Mouse (Mus musculus) forebrain, postnatal 0 days (tissue): Measurements from ENCODE around the gene Pak6. TPM values are rescaled to one million over a fixed set of nuclear protein-coding genes. Genes with fewer than 3 reads are reported as not detected.

Experiments
- ATAC-seq: fragments of 200-750 bp; cut with Nextera tagmentation; 2 replicates; pipeline ENCODE4 v1.8.0; 2017; ENCODE audit warnings: mild to moderate bottlenecking, moderate library complexity
- DNase-seq: peaks from one replicate; pipeline ENCODE4 v3.0.0-alpha.2; 2015
- H3K27ac ChIP-seq: fragments of 300-500 bp; sonication (generic); 2 replicates; pipeline ENCODE4 v1.5.1; 2014; ENCODE audit warnings: low read depth, mild to moderate bottlenecking, antibody characterized with exemption, low read length, moderate library complexity, mixed read lengths
- H3K27me3 ChIP-seq: fragments of 300-500 bp; sonication (generic); 2 replicates; pipeline ENCODE4 v1.6.1; 2014; ENCODE audit warnings: mild to moderate bottlenecking, low read length, mixed read lengths; ENCODE audit not compliant: insufficient read depth
- H3K36me3 ChIP-seq: fragments of 300-500 bp; sonication (generic); 2 replicates; pipeline ENCODE4 v1.6.1; 2014; ENCODE audit warnings: mild to moderate bottlenecking, moderate library complexity; ENCODE audit not compliant: insufficient read depth
- H3K4me1 ChIP-seq: fragments of 300-500 bp; sonication (generic); 2 replicates; pipeline ENCODE4 v1.6.1; 2014; ENCODE audit warnings: antibody characterized with exemption; ENCODE audit not compliant: insufficient read depth
- H3K4me2 ChIP-seq: fragments of 300-500 bp; sonication (generic); 2 replicates; pipeline ENCODE4 v1.6.1; 2014; ENCODE audit warnings: low read depth, mild to moderate bottlenecking, moderate library complexity
- H3K4me3 ChIP-seq: fragments of 300-500 bp; sonication (generic); 2 replicates; pipeline ENCODE4 v1.5.1; 2014; ENCODE audit warnings: low read depth, low read length, mixed read lengths
- H3K9ac ChIP-seq: fragments of 300-500 bp; sonication (generic); 2 replicates; pipeline ENCODE4 v1.6.1; 2014; ENCODE audit warnings: mild to moderate bottlenecking
- H3K9me3 ChIP-seq: fragments of 300-500 bp; sonication (generic); 2 replicates; pipeline ENCODE4 v1.6.1; 2016; ENCODE audit warnings: low read length
- CTCF ChIP-seq: sonication (generic); IDR thresholded peaks from 2 replicates; pipeline ENCODE4 v1.5.1; 2016; ENCODE audit warnings: antibody characterized with exemption, control low read depth, low read depth
- WGBS: fragments of 180-500 bp; shearing (Covaris S2); extraction: QIAGEN DNeasy Blood & Tissue Kit; methylation state at CpG from one replicate; pipeline ENCODE4 v1.1.7; 2014; 5-methylcytosine and 5-hydroxymethylcytosine counted together
- polyA plus RNA-seq: library from polyadenylated mRNA; unstranded; fragments of >200 nt; fragmentation: Nextera tagmentation; extraction: Ambion mirVana; gene quantifications from 2 replicates; pipeline ENCODE4 v1.2.1, GENCODE M21; 2015
- total RNA-seq: library from RNA; depleted of rRNA; stranded (reverse); fragments of >200 nt; gene quantifications from 2 replicates; pipeline ENCODE4 v1.2.3, GENCODE M21; 2014

Gene Pak6
- total and polyA plus RNA-seq, 2 experiments from 2014 or later = 61.9 to 84.4 TPM

DNA sequence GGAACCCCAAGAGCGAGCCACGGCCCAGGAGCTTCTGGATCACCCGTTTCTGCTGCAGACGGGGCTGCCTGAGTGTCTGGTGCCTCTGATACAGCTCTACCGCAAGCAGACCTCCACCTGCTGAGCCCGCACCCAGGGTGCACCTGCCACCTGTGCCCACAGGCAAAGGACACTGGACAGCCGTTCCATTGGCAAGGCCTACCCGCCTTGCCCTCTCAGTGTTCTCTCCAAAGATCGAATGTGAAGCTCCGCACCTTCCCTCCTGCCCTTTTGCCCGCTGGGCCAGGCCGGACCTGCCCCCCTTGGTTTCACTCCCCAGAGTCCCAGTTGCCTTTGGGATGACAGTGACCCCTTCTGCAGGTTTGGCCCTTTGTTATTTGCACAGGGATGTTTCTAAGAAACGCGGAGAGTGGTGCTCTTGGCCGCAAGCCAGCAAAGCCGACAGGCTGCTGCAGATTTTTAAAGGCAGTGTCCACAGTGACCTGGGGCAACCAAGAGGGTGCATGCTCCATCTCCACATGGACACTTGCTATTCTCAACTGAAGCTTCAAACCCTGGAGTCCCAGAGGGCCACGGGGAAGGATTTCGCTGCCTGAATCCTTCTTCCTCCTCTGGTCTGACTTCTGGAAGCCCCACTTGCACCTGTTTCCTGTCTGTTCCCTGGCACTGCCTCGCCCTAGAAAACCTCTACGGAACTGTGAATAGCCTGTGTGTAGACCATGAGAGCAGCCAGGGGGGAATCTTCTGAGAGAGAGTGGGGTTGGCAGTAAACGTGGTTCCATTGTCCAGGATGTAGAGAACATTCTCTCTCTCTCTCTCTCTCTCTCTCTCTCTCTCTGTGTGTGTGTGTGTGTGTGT, 33.6 kb downstream of the Pak6 start:
- Histone ChIP-seq H3K27me3 (peaks cover 28% of the 10 kb centered on the region), H3K9ac (no peak overlapping the region), H3K4me1 (no peaks in the 10 kb centered on the region), H3K9me3 (no peaks in the 10 kb centered on the region), H3K36me3 (peaks cover 16% of the 10 kb centered on the region; the same call in 1 of the 2 replicates), H3K27ac (no peak overlapping the region), H3K4me3 (no peak overlapping the region), H3K4me2 (no peak overlapping the region)
- ATAC-seq (no peak), DNase-seq (no peak)
- TF ChIP-seq CTCF = no peak
- WGBS = 51% methylated on average over 21 of the region's 21 CpGs

DNA sequence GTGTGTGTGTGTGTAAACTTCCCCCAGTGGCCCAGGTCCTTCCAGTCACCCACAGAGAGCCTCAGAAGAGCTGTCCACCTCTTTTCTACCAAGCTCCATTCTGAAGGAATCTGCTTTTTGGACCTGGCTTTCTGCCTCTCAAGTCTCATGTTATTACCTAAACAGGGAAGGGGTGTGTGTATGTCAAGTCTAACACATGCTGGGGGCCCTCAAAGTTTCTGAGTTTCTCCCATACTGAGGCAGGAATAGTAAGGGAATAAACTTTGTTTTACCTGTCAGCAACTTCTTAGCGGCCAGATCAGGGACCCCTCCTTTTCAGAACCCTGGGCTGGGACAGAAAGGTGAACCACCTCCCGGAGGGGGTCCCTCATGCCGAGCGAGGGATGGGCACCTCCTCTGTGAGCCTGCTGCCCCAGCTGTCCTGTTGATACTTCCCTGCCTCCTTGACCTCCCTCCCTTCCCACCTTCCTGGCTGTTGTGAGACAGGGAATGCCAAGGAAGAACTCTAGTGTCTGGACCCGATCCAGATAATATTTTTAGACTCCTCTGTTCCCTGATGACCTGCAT, 34.3 kb downstream of the Pak6 start:
- H3K36me3 ChIP-seq = peaks cover 16% of the 10 kb centered on the region; the same call in 1 of the 2 replicates
- peaks cover 36% of the 10 kb centered on the region for H3K27me3 ChIP-seq
- WGBS = 46% methylated on average over 5 of the region's 5 CpGs
- no peak for DNase-seq
- no peak overlapping the region for H3K27ac ChIP-seq
- no peaks in the 10 kb centered on the region for H3K9me3 ChIP-seq
- H3K9ac ChIP-seq = no peak overlapping the region
- no peak overlapping the region for H3K4me3 ChIP-seq
- no peak overlapping the region for H3K4me2 ChIP-seq
- ATAC-seq = no peak
- 0 out of 2 replicates have a peak, but pooled peaks cover 2% of the 10 kb centered on the region for H3K4me1 ChIP-seq
- no peak for TF ChIP-seq CTCF

DNA sequence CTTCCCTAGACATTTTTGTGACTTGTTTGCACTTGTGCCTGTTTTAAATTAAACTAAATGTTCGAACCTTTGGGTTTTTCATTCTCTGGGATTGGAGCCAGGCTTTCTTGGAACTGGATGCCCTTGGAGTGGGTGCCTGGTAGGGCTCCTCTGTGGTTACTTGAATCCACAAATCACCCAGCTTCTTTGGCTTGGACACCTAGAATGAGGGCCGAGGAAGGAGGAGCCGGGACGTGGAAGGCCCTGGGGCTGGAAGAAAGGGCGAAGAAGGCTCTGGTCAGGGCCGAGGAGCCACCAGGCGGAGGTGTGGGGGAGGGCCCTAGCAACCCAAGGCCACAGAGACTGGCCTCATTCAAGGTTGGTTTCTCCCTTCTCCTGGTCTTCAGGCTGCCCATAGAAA, 34.9 kb downstream of the Pak6 start:
- no peak overlapping the region for H3K4me2 ChIP-seq
- H3K4me1 ChIP-seq = 0 out of 2 replicates have a peak, but pooled peaks cover 7% of the 10 kb centered on the region
- DNase-seq (peak; percentile 11), ATAC-seq (no peak)
- H3K36me3 ChIP-seq = peaks cover 16% of the 10 kb centered on the region; the same call in 1 of the 2 replicates
- H3K9me3 ChIP-seq = no peaks in the 10 kb centered on the region
- H3K27ac ChIP-seq = no peak overlapping the region
- no peak overlapping the region for H3K4me3 ChIP-seq
- 25% methylated on average over 7 of the region's 7 CpGs for WGBS
- TF ChIP-seq CTCF = no peak
- H3K27me3 ChIP-seq = peaks cover 41% of the 10 kb centered on the region
- no peak overlapping the region for H3K9ac ChIP-seq

DNA sequence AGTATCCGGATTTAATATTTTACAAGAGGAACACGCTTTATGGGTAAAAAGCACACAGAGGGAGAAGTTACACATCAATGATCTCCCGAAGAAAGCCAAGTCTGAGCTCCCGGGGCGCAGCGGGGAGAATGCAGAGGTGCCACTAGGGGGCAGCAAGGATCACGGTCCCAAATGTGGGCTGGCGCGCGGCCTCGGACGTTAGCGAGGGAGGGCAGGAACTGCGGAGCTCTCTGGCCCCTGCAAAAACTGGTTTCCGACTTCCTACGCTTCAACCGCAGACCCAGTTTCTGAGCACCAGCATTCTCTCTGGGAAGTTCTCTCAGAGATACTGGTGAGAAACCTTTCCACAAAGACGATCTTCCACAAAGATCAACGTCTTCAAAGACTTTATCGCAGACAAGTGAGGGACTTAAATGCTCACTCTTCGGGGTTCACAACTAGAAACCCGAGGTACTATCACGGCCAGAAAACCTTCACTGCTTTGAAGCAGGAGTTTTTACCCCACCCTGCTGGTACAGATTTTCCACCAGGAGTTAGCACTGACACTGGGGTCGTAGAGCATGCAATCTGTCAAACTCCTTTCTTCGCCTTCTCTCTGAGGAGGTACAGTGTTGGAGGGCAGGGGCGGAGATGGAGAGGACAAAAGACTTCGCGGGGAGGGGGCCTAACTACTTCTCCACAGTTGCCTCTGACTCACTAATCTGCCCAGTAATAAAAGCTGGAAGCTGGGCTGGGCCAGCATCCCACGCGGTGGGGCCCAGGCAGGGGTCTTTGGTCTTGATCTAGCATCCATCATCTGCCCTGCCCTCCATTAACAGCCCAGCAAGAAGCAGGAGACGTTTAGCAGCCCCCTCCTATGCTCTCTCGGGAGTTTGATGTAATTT, 37.3 kb downstream of the Pak6 start:
- Histone ChIP-seq H3K27me3 (peaks cover 63% of the 10 kb centered on the region), H3K9ac (no peak overlapping the region), H3K4me1 (peaks cover 18% of the 10 kb centered on the region), H3K4me2 (peak overlapping the region; percentile 34), H3K27ac (no peak overlapping the region), H3K9me3 (no peaks in the 10 kb centered on the region), H3K36me3 (peaks cover 12% of the 10 kb centered on the region; the same call in 1 of the 2 replicates), H3K4me3 (no peak overlapping the region)
- TF ChIP-seq CTCF = peak; percentile 90
- peak; percentile 81 for DNase-seq
- WGBS = 2% methylated on average over 32 of the region's 32 CpGs
- ATAC-seq = peak; percentile 23; the same call in 1 of the 2 replicates

DNA sequence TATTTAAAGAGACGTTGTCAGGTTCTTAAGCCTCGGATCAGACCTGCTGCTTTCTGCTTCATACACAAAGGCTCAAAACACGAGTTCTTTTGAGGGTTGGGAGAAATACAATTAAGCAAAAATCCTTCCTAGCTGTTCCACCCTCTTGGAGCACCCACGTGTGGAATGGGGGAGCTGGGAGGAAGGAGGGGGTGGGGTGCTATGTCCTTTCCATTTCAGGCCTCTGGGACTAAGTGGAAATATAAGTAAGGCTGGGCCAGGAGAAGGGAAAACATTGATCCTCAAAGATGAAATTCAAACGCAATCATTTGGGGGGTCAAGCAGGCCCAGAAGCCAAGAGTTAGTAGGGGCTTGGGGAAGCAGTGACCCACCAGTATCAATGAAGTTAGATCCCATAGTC, 38.1 kb downstream of the Pak6 start:
- no peak overlapping the region for H3K4me3 ChIP-seq
- 14% methylated on average over 5 of the region's 5 CpGs for WGBS
- peak overlapping the region; percentile 34; the same call in 1 of the 2 replicates for H3K4me2 ChIP-seq
- H3K27ac ChIP-seq = no peak overlapping the region
- peak; percentile 20 for DNase-seq
- no peak for TF ChIP-seq CTCF
- H3K9ac ChIP-seq = no peak overlapping the region
- peaks cover 64% of the 10 kb centered on the region for H3K27me3 ChIP-seq
- peaks cover 9% of the 10 kb centered on the region; the same call in 1 of the 2 replicates for H3K36me3 ChIP-seq
- H3K9me3 ChIP-seq = no peaks in the 10 kb centered on the region
- peaks cover 23% of the 10 kb centered on the region for H3K4me1 ChIP-seq
- ATAC-seq = no peak

DNA sequence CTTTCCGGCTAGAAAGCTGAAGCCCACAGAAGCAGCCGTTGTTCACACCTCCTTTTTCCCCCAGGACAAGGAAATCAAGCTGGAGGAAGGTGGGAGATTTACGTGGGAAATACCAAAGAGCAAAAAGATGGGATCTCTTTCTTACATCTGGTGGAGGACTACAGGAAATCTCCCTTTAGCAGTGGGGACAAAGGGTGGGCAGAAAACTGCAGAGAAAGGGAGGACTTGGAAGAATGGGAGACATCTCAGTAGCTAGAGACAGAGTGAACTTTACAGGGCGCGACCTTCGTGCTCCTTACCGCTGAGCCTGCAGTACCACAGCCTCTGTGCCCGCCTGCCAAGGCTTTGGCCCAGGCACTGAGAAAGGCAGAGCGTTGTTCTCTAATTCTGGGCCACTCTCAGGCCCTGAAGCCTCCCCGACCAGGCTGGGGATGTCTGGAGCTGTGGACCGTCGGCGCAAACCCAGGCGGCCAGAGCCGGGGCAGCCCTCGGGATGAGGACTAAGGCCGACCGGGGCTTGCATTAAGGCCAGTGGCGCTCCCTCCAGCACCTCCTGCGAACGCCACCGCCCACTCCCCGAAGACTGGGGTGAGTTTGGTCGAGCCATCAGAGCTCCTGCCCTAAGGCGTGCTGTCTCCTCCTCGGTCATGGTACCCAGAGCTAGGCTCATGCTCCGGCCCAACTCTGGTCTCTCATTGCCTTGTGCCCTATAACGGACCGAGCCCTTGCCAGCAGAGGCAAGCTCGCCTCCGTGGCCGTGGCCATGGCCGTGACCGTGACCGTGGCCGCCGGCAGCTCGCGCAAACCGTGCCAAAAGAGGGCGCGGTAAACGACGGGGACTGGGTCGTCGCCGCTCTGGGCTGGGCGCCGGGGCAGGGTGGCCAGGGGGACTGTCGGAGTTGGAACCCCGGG, 39.1 kb downstream of the Pak6 start:
- H3K27me3 ChIP-seq = peaks cover 60% of the 10 kb centered on the region
- ATAC-seq (no peak), DNase-seq (no peak)
- H3K4me2 ChIP-seq = peak overlapping the region; percentile 68
- no peaks in the 10 kb centered on the region for H3K36me3 ChIP-seq
- H3K9ac ChIP-seq = peak overlapping the region; percentile 41; the same call in 1 of the 2 replicates
- no peak for TF ChIP-seq CTCF
- H3K4me3 ChIP-seq = peak overlapping the region; percentile 40
- no peaks in the 10 kb centered on the region for H3K9me3 ChIP-seq
- peaks cover 27% of the 10 kb centered on the region for H3K4me1 ChIP-seq
- no peak overlapping the region for H3K27ac ChIP-seq
- 6% methylated on average over 51 of the region's 51 CpGs for WGBS
